Mouse (Mus musculus) megakaryocyte, embryonic 14.5 days (primary cell): ENCODE data around the gene Phf21a. TPM values are rescaled to one million over a fixed set of nuclear protein-coding genes. Genes with fewer than 3 reads are reported as not detected.
A peak's percentile ranks its signal among the peaks of the same experiment; 100 is the strongest.

Experiments used
- H3K27me3 ChIP-seq: replicated peaks from 2 replicates; pipeline ENCODE3; 2012; ENCODE audit warnings: inconsistent platforms
- H3K36me3 ChIP-seq: replicated peaks from 2 replicates; pipeline ENCODE3; 2012; ENCODE audit warnings: low read length, inconsistent platforms, mixed read lengths
- H3K4me1 ChIP-seq: 2 replicates; pipeline ENCODE4 v1.6.1; 2012; ENCODE audit warnings: inconsistent platforms
- H3K4me3 ChIP-seq: replicated peaks from 2 replicates; pipeline ENCODE3; 2012; ENCODE audit warnings: moderate library complexity, mild to moderate bottlenecking, inconsistent platforms
- H3K9me3 ChIP-seq: 2 replicates; pipeline ENCODE4 v1.6.1; 2012; ENCODE audit warnings: inconsistent platforms
- FLI1 ChIP-seq: IDR thresholded peaks from 2 replicates; pipeline ENCODE4 v1.6.1; 2012; ENCODE audit warnings: low read length, inconsistent platforms, mixed read lengths
- GATA1 ChIP-seq: IDR thresholded peaks from 3 replicates; pipeline ENCODE4 v1.6.1; 2012; ENCODE audit warnings: mixed read lengths, low read length, inconsistent platforms, borderline replicate concordance
- polyA plus RNA-seq: library from polyadenylated mRNA; stranded (reverse); fragments of >175 nt; gene quantifications from 2 replicates; pipeline ENCODE4 v1.2.3, GENCODE M21; 2012; ENCODE audit warnings: low replicate concordance; ENCODE audit not compliant: insufficient read depth

Gene Phf21a
- polyA plus RNA-seq, 1 experiment = 19.0 TPM

DNA sequence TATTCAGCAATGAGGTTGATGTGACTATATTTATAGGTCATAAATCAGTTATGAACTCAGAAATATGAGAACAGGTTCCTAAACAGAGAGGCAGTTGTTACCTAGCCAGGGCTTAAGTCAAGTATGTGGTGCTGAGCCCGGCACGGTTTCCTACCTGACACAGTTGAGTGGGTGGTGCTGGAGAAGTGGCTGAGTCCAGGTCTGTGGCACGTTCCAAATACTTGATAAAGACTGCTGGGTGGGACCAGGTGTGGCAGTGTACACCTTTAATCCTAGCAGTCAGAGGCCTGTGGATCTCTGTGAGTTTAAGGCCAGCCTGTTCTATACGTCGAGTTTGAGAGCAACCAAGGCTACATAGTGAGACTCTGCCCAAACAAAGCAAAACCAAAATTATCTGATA, 79.4 kb downstream of the Phf21a start:
- Histone ChIP-seq H3K4me3 (no peak overlapping the region), H3K27me3 (peaks cover 22% of the 10 kb centered on the region), H3K9me3 (no peaks in the 10 kb centered on the region), H3K36me3 (no peaks in the 10 kb centered on the region), H3K4me1 (0 out of 2 replicates have a peak, but pooled peaks cover 3% of the 10 kb centered on the region)
- TF ChIP-seq GATA1 (no peak), FLI1 (no peak)

DNA sequence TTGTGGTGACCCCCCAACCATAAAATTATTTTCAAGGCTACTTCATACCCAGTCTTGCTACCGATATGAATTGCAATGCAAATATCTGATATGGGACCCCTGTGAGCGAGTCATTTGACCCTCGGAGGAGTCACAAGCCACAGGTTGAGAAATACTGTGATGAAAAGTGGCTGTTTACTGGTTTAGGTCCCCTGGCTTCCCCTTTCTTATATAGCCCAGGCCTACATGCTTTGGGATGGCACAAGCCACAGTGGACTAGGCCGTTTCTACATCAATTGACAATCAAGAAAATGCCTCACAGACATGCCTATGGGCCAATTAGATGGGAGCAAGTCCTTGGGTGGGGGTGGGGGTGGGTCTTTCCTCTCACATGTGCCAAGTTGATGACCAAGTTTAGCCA, 80.3 kb downstream of the Phf21a start:
- no peaks in the 10 kb centered on the region for H3K36me3 ChIP-seq
- no peak overlapping the region for H3K4me3 ChIP-seq
- H3K9me3 ChIP-seq = no peaks in the 10 kb centered on the region
- TF ChIP-seq GATA1 (no peak), FLI1 (no peak)
- H3K4me1 ChIP-seq = 0 out of 2 replicates have a peak, but pooled peaks cover 3% of the 10 kb centered on the region
- peaks cover 22% of the 10 kb centered on the region for H3K27me3 ChIP-seq

- Histone ChIP-seq H3K36me3 (no peaks in the 10 kb centered on the region), H3K27me3 (peaks cover 22% of the 10 kb centered on the region), H3K4me3 (no peak overlapping the region), H3K9me3 (no peaks in the 10 kb centered on the region), H3K4me1 (0 out of 2 replicates have a peak, but pooled peaks cover 3% of the 10 kb centered on the region)
- TF ChIP-seq GATA1 (no peak), FLI1 (no peak)
These were observed 81.3 kb downstream of the Phf21a start for GRCm38 (mm10) chr2:92174265-92174664.

DNA sequence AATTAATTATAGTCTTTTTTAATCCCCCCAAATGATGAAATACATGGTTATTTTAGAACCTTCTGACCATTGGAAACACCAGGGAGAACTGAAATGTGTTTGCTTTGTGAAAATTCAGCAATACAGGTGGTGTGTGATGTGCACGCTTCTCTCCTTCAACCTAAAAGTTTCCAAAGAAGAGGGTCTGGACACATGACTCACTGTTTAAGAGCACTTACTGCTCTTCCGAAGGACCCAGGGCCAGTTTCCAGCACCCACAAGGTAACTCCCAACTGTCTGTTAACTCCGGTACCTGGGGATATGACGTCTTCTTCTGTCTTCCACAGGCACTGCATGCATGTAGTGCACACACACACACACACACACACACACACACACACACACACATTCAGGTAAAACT, 82.1 kb downstream of the Phf21a start:
- Histone ChIP-seq H3K27me3 (peaks cover 22% of the 10 kb centered on the region), H3K4me3 (no peak overlapping the region)
- TF ChIP-seq FLI1 (no peak), GATA1 (no peak)

DNA sequence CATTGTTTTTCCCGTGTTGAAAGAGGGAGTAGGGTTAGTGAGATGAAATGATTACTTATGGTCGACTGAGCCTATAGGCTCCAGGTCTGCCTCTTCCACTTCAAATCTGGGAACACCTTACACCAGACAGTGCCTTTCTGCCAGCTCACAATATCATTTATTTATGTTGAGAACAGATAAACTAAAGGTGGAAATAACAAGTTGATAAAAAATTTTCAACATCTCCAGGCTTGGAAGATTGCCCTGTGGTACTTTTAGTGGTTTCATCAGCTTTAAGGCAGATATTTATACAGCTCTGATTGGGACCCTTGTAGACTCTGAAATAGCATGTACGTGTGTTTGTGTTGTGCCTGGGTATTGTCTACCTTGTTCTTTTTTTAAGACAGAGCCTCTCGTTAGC, 83.4 kb downstream of the Phf21a start:
- peaks cover 16% of the 10 kb centered on the region for H3K27me3 ChIP-seq
- H3K4me1 ChIP-seq = 0 out of 2 replicates have a peak, but pooled peaks cover 3% of the 10 kb centered on the region
- no peaks in the 10 kb centered on the region for H3K9me3 ChIP-seq
- no peaks in the 10 kb centered on the region for H3K36me3 ChIP-seq
- TF ChIP-seq GATA1 (no peak), FLI1 (no peak)
- no peak overlapping the region for H3K4me3 ChIP-seq

More for the DNA sequence above, 82.1 kb downstream of the Phf21a start:
- Histone ChIP-seq H3K9me3 (no peaks in the 10 kb centered on the region), H3K36me3 (no peaks in the 10 kb centered on the region), H3K4me1 (0 out of 2 replicates have a peak, but pooled peaks cover 3% of the 10 kb centered on the region)

GRCm38 (mm10) chr2:92182146-92182756, 89.3 kb downstream of the Phf21a start:
- H3K4me3 ChIP-seq = peak overlapping the region; percentile 98
- TF ChIP-seq FLI1 = no peak
- TF ChIP-seq GATA1 = no peak
- H3K36me3 ChIP-seq = peaks cover 3% of the 10 kb centered on the region
- H3K27me3 ChIP-seq = no peaks in the 10 kb centered on the region
- H3K9me3 ChIP-seq = no peaks in the 10 kb centered on the region
- peaks cover 22% of the 10 kb centered on the region for H3K4me1 ChIP-seq

DNA sequence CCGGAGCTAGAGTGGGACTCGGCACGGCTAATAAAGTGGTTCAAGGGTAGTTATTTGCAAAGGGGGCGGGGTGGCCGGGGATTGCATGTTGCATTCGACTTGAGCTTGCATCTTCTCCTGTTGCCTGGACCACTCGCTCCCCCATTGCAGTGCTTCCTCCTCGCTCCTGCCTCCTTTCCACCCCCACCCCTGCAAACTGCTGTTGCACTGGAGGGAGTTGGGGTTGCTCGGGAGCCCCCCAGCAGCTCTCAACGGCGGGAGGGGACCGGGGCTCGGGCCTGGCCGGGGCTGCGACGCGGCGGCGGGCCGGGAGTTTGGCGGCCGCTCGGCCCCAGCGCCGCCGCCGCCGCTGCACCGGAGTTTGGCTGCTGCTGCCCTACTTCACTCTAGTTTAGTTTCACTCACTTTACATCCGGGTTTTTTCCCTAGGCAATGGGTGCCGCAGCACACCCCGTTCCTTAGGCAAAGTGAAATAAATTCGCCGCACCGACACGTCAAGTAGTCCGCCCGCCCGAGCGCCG, 90.1 kb downstream of the Phf21a start:
- TF ChIP-seq GATA1 = no peak
- TF ChIP-seq FLI1 = no peak

GRCm38 (mm10) chr2:92183613-92184076, 90.7 kb downstream of the Phf21a start:
- Histone ChIP-seq H3K36me3 (peaks cover 4% of the 10 kb centered on the region), H3K4me1 (peaks cover 28% of the 10 kb centered on the region), H3K27me3 (no peaks in the 10 kb centered on the region), H3K9me3 (no peaks in the 10 kb centered on the region), H3K4me3 (peak overlapping the region; percentile 98)
- TF ChIP-seq GATA1 = no peak
- TF ChIP-seq FLI1 = no peak

More for the DNA sequence above, 90.1 kb downstream of the Phf21a start:
- Histone ChIP-seq H3K36me3 (peaks cover 4% of the 10 kb centered on the region), H3K27me3 (no peaks in the 10 kb centered on the region), H3K4me3 (peak overlapping the region; percentile 98), H3K9me3 (no peaks in the 10 kb centered on the region), H3K4me1 (peaks cover 28% of the 10 kb centered on the region)

DNA sequence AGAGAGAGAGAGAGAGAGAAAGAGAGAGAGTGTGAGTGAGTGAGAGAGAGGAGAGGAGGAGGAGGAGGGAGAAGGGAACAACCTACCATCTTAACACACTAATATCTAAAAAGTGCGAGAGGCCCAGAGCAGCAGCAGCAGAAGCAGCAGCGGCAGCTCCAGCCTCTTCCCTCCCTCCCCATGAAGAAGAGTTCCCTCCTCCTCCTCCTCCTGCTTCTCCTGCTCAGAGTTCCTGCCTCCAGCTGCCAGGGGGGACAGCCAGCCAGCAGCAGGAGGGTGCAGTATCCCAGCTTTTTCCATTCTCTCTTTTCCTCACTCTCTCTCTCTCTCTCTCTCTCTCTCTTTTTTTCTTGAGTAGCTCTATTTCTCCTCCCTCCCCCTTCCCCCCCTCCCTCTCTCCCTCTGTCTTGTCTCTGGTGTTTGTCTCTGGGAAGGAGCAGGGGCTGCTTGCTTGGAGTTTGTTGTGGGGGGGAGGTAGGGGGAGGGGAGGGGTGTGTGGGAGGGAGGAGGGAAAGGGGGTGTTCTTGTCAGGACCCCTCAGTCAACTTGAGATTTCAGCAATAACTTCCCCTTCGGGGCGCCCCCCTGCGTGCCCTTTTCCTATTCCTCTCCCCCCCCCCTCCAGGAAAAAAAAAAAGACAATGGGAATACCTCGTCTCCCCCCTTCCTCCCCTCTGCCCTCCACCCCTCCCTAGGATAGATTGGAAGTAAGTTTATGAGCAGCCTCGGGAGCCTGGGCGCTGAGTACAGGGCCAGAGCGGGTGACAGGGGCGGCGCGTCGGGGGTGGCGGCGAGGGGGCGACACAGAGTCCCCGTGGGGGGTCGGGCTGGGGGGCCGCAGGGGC, 91.4 kb downstream of the Phf21a start:
- Histone ChIP-seq H3K36me3 (peaks cover 4% of the 10 kb centered on the region), H3K27me3 (no peaks in the 10 kb centered on the region), H3K9me3 (no peaks in the 10 kb centered on the region), H3K4me1 (peaks cover 30% of the 10 kb centered on the region), H3K4me3 (peak overlapping the region; percentile 98)
- TF ChIP-seq GATA1 (no peak), FLI1 (no peak)
